Mouse (Mus musculus): ENCODE data around the gene Alpl. TPM values are rescaled to one million over a fixed set of nuclear protein-coding genes. Genes with fewer than 3 reads are reported as not detected.

Alpl gene
- polyA plus RNA-seq, 1 experiment: 158 TPM

GRCm38 (mm10) chr4:137703077-137703476, 93.1 kb downstream of the Alpl start:
- Histone ChIP-seq H3K36me3 (ENCODE audit: control insufficient read depth, insufficient read depth, low read length, poor library complexity, severe bottlenecking) (no peaks in the 10 kb centered on the region), H3K9ac (ENCODE audit: low read depth, poor library complexity, severe bottlenecking) (no peak overlapping the region), H3K27ac (ENCODE audit: insufficient read depth, low read length) (no peak overlapping the region), H3K27me3 (ENCODE audit: control insufficient read depth, insufficient read depth, low read length, poor library complexity, severe bottlenecking) (no peaks in the 10 kb centered on the region), H3K9me3 (replicated peaks; ENCODE audit: control insufficient read depth, insufficient read depth, low read length, poor library complexity, severe bottlenecking) (no peaks in the 10 kb centered on the region), H3K4me1 (ENCODE audit: control insufficient read depth, insufficient read depth, low read length) (peaks cover 7% of the 10 kb centered on the region), H3K4me3 (ENCODE audit: low read depth, low read length) (no peak overlapping the region)
- TF ChIP-seq CTCF (IDR thresholded peaks at IDR 0.05; ENCODE audit: low read depth, low read length) (no peak), EP300 (IDR thresholded peaks at IDR 0.05; ENCODE audit: insufficient read depth, low read depth, low read length) (no peak), POLR2A (IDR thresholded peaks at IDR 0.05; ENCODE audit: insufficient read depth, low read length) (no peak)

- no peak for TF ChIP-seq EP300 (IDR thresholded peaks at IDR 0.05; ENCODE audit: insufficient read depth, low read depth, low read length)
- Histone ChIP-seq H3K4me1 (ENCODE audit: control insufficient read depth, insufficient read depth, low read length) (peaks cover 7% of the 10 kb centered on the region), H3K9me3 (replicated peaks; ENCODE audit: control insufficient read depth, insufficient read depth, low read length, poor library complexity, severe bottlenecking) (no peaks in the 10 kb centered on the region), H3K27ac (ENCODE audit: insufficient read depth, low read length) (no peak overlapping the region), H3K36me3 (ENCODE audit: control insufficient read depth, insufficient read depth, low read length, poor library complexity, severe bottlenecking) (no peaks in the 10 kb centered on the region), H3K4me3 (ENCODE audit: low read depth, low read length) (no peak overlapping the region), H3K27me3 (ENCODE audit: control insufficient read depth, insufficient read depth, low read length, poor library complexity, severe bottlenecking) (no peaks in the 10 kb centered on the region), H3K9ac (ENCODE audit: low read depth, poor library complexity, severe bottlenecking) (no peak overlapping the region)
These were observed 95.2 kb downstream of the Alpl start for GRCm38 (mm10) chr4:137700960-137701359.

- no peak overlapping the region for H3K27ac ChIP-seq (ENCODE audit: insufficient read depth, low read length)
- H3K4me1 ChIP-seq (ENCODE audit: control insufficient read depth, insufficient read depth, low read length): peaks cover under 1% of the 10 kb centered on the region
- TF ChIP-seq EP300 (IDR thresholded peaks at IDR 0.05; ENCODE audit: insufficient read depth, low read depth, low read length): no peak
- TF ChIP-seq POLR2A (IDR thresholded peaks at IDR 0.05; ENCODE audit: insufficient read depth, low read length): no peak
- TF ChIP-seq CTCF (IDR thresholded peaks at IDR 0.05; ENCODE audit: low read depth, low read length): no peak
- no peaks in the 10 kb centered on the region for H3K36me3 ChIP-seq (ENCODE audit: control insufficient read depth, insufficient read depth, low read length, poor library complexity, severe bottlenecking)
- H3K9me3 ChIP-seq (replicated peaks; ENCODE audit: control insufficient read depth, insufficient read depth, low read length, poor library complexity, severe bottlenecking): no peaks in the 10 kb centered on the region
- no peaks in the 10 kb centered on the region for H3K27me3 ChIP-seq (ENCODE audit: control insufficient read depth, insufficient read depth, low read length, poor library complexity, severe bottlenecking)
- H3K9ac ChIP-seq (ENCODE audit: low read depth, poor library complexity, severe bottlenecking): no peak overlapping the region
- no peak overlapping the region for H3K4me3 ChIP-seq (ENCODE audit: low read depth, low read length)
These were observed 96.6 kb downstream of the Alpl start for GRCm38 (mm10) chr4:137699264-137700211.

GRCm38 (mm10) chr4:137698076-137698985, 97.9 kb downstream of the Alpl start:
- H3K4me3 ChIP-seq (ENCODE audit: low read depth, low read length): no peak overlapping the region
- no peak for TF ChIP-seq POLR2A (IDR thresholded peaks at IDR 0.05; ENCODE audit: insufficient read depth, low read length)
- no peak for TF ChIP-seq CTCF (IDR thresholded peaks at IDR 0.05; ENCODE audit: low read depth, low read length)
- TF ChIP-seq EP300 (IDR thresholded peaks at IDR 0.05; ENCODE audit: insufficient read depth, low read depth, low read length): no peak
- no peaks in the 10 kb centered on the region for H3K9me3 ChIP-seq (replicated peaks; ENCODE audit: control insufficient read depth, insufficient read depth, low read length, poor library complexity, severe bottlenecking)
- no peaks in the 10 kb centered on the region for H3K36me3 ChIP-seq (ENCODE audit: control insufficient read depth, insufficient read depth, low read length, poor library complexity, severe bottlenecking)
- no peak overlapping the region for H3K9ac ChIP-seq (ENCODE audit: low read depth, poor library complexity, severe bottlenecking)
- no peak overlapping the region for H3K27ac ChIP-seq (ENCODE audit: insufficient read depth, low read length)
- H3K27me3 ChIP-seq (ENCODE audit: control insufficient read depth, insufficient read depth, low read length, poor library complexity, severe bottlenecking): no peaks in the 10 kb centered on the region
- H3K4me1 ChIP-seq (ENCODE audit: control insufficient read depth, insufficient read depth, low read length): no peaks in the 10 kb centered on the region

GRCm38 (mm10) chr4:137697156-137697885, 98.9 kb downstream of the Alpl start:
- peaks cover 1% of the 10 kb centered on the region for H3K4me1 ChIP-seq (ENCODE audit: control insufficient read depth, insufficient read depth, low read length)
- H3K36me3 ChIP-seq (ENCODE audit: control insufficient read depth, insufficient read depth, low read length, poor library complexity, severe bottlenecking): no peaks in the 10 kb centered on the region
- TF ChIP-seq POLR2A (IDR thresholded peaks at IDR 0.05; ENCODE audit: insufficient read depth, low read length) (no peak), EP300 (IDR thresholded peaks at IDR 0.05; ENCODE audit: insufficient read depth, low read depth, low read length) (no peak), CTCF (IDR thresholded peaks at IDR 0.05; ENCODE audit: low read depth, low read length) (no peak)
- H3K9me3 ChIP-seq (replicated peaks; ENCODE audit: control insufficient read depth, insufficient read depth, low read length, poor library complexity, severe bottlenecking): no peaks in the 10 kb centered on the region
- no peaks in the 10 kb centered on the region for H3K27me3 ChIP-seq (ENCODE audit: control insufficient read depth, insufficient read depth, low read length, poor library complexity, severe bottlenecking)
- no peak overlapping the region for H3K9ac ChIP-seq (ENCODE audit: low read depth, poor library complexity, severe bottlenecking)
- H3K27ac ChIP-seq (ENCODE audit: insufficient read depth, low read length): no peak overlapping the region
- H3K4me3 ChIP-seq (ENCODE audit: low read depth, low read length): no peak overlapping the region

All from ES-Bruce4 (cell line).